17 mouse cellular contexts compared by ENCODE assay signal in genomic region chr9:123709226-123709625, GRCm38 (mm10). TPM values are rescaled to one million over a fixed set of nuclear protein-coding genes. Genes with fewer than 3 reads are reported as not detected.
DNase-seq lines count a peak whose midpoint lies in the region; ATAC-seq and TF ChIP-seq lines count a peak whose summit lies in the region.
"Had no signal": no experiment of that assay in that cellular context is flagged by ENCODE, and none has a peak within 500 bp of the region (broad histone marks: within the 10 kb centered on the region; RNA-seq: fewer than 3 reads in every experiment).

No protein-coding gene starts in this region.

- H3K9me3 ChIP-seq in forebrain, postnatal 0 days (ENCODE audit: low read length): no peaks in the 10 kb centered on the region
- H3K9me3 ChIP-seq in forebrain, embryonic 16.5 days (ENCODE audit: control insufficient read depth, low read length): no peaks in the 10 kb centered on the region
- no peaks in the 10 kb centered on the region for H3K9me3 ChIP-seq in kidney, postnatal 0 days (replicated peaks; ENCODE audit: low read length)
- H3K9me3 ChIP-seq in lung, postnatal 0 days (ENCODE audit: low read length): no peaks in the 10 kb centered on the region
- H3K9me3 ChIP-seq: embryonic facial prominence, embryonic 15.5 days; heart, embryonic 15.5 days; limb, embryonic 12.5 days had no signal

- no peak overlapping the region for H3K4me3 ChIP-seq in forebrain, postnatal 0 days (ENCODE audit: low read depth, low read length)
- no peak overlapping the region for H3K4me3 ChIP-seq in forebrain, embryonic 16.5 days (replicated peaks; ENCODE audit: low read length)
- H3K4me3 ChIP-seq in kidney, postnatal 0 days (replicated peaks; ENCODE audit: low read depth, low read length): no peak overlapping the region
- no peak overlapping the region for H3K4me3 ChIP-seq in lung, postnatal 0 days (ENCODE audit: low read depth, low read length)
- H3K4me3 ChIP-seq: embryonic facial prominence, embryonic 15.5 days; heart, embryonic 15.5 days; limb, embryonic 12.5 days had no signal

- no peak overlapping the region for H3K27ac ChIP-seq in forebrain, postnatal 0 days (ENCODE audit: low read depth, low read length)
- no peak overlapping the region for H3K27ac ChIP-seq in forebrain, embryonic 16.5 days (ENCODE audit: low read length)
- no peak overlapping the region for H3K27ac ChIP-seq in kidney, postnatal 0 days
- H3K27ac ChIP-seq in lung, postnatal 0 days (ENCODE audit: low read length): no peak overlapping the region
- H3K27ac ChIP-seq: embryonic facial prominence, embryonic 15.5 days; heart, embryonic 15.5 days; limb, embryonic 12.5 days; macrophage had no signal

- peak; percentile 41; the same call in 1 of the 2 replicates for TF ChIP-seq CTCF in forebrain, postnatal 0 days (IDR thresholded peaks at IDR 0.05; ENCODE audit: low read depth)
- peak; percentile 58 for TF ChIP-seq CTCF in kidney, postnatal 0 days (IDR thresholded peaks at IDR 0.05; ENCODE audit: low read depth)
- TF ChIP-seq CTCF in lung, postnatal 0 days (IDR thresholded peaks at IDR 0.05): peak; percentile 32

- WGBS in forebrain, postnatal 0 days: 44% methylated on average over 2 of the region's 2 CpGs
- WGBS in forebrain, embryonic 16.5 days: 46% methylated on average over 2 of the region's 2 CpGs
- 37% methylated on average over 2 of the region's 2 CpGs for WGBS in kidney, postnatal 0 days
- 41% methylated on average over 2 of the region's 2 CpGs for WGBS in lung, postnatal 0 days

- TF ChIP-seq EP300 in lung, postnatal 0 days (IDR thresholded peaks at IDR 0.05): no peak

- no peaks in the 10 kb centered on the region for H3K4me1 ChIP-seq in forebrain, postnatal 0 days (ENCODE audit: insufficient read depth)
- H3K4me1 ChIP-seq in forebrain, embryonic 16.5 days (replicated peaks; ENCODE audit: control insufficient read depth, insufficient read depth, low read length): no peaks in the 10 kb centered on the region
- no peaks in the 10 kb centered on the region for H3K4me1 ChIP-seq in kidney, postnatal 0 days (replicated peaks; ENCODE audit: insufficient read depth, low read length)
- H3K4me1 ChIP-seq in lung, postnatal 0 days (ENCODE audit: insufficient read depth, low read depth, low read length): no peaks in the 10 kb centered on the region
- H3K4me1 ChIP-seq: embryonic facial prominence, embryonic 15.5 days; heart, embryonic 15.5 days; limb, embryonic 12.5 days had no signal

- H3K4me2 ChIP-seq in forebrain, postnatal 0 days (ENCODE audit: low read depth): no peak overlapping the region
- no peak overlapping the region for H3K4me2 ChIP-seq in forebrain, embryonic 16.5 days (ENCODE audit: low read length)
- H3K4me2 ChIP-seq in kidney, postnatal 0 days (ENCODE audit: low read length): no peak overlapping the region
- no peak overlapping the region for H3K4me2 ChIP-seq in lung, postnatal 0 days (replicated peaks; ENCODE audit: low read depth, low read length)
- H3K4me2 ChIP-seq: embryonic facial prominence, embryonic 15.5 days; heart, embryonic 15.5 days; limb, embryonic 12.5 days had no signal

- peaks cover 26% of the 10 kb centered on the region for H3K36me3 ChIP-seq in forebrain, postnatal 0 days (ENCODE audit: insufficient read depth)
- peaks cover 17% of the 10 kb centered on the region for H3K36me3 ChIP-seq in forebrain, embryonic 16.5 days (ENCODE audit: control insufficient read depth, insufficient read depth)
- H3K36me3 ChIP-seq in kidney, postnatal 0 days (ENCODE audit: insufficient read depth, low read length): peaks cover 23% of the 10 kb centered on the region; the same call in 1 of the 2 replicates
- H3K36me3 ChIP-seq in lung, postnatal 0 days (ENCODE audit: insufficient read depth, low read length): peaks cover 12% of the 10 kb centered on the region; the same call in 1 of the 2 replicates

- H3K27me3 ChIP-seq in forebrain, postnatal 0 days (ENCODE audit: insufficient read depth, low read length): no peaks in the 10 kb centered on the region
- H3K27me3 ChIP-seq in forebrain, embryonic 16.5 days (replicated peaks; ENCODE audit: control insufficient read depth, insufficient read depth, low read length): no peaks in the 10 kb centered on the region
- H3K27me3 ChIP-seq in kidney, postnatal 0 days (ENCODE audit: insufficient read depth, low read length): no peaks in the 10 kb centered on the region
- H3K27me3 ChIP-seq in lung, postnatal 0 days (replicated peaks; ENCODE audit: insufficient read depth, low read length): no peaks in the 10 kb centered on the region
- H3K27me3 ChIP-seq: embryonic facial prominence, embryonic 15.5 days; heart, embryonic 15.5 days; limb, embryonic 12.5 days had no signal

- no peak for ATAC-seq in forebrain, postnatal 0 days
- ATAC-seq in forebrain, embryonic 16.5 days: no peak
- no peak for ATAC-seq in kidney, postnatal 0 days (replicated peaks; ENCODE audit: low FRiP score, low read depth)
- no peak for ATAC-seq in lung, postnatal 0 days
- 0 out of 2 replicates have a peak, but pooled peaks have one; percentile 37 for ATAC-seq in megakaryocyte progenitor cell, adult 5-6 weeks (replicated peaks; ENCODE audit: poor library complexity)
- ATAC-seq: forebrain, embryonic 14.5 days; midbrain, embryonic 16.5 days had no signal

- no peak overlapping the region for H3K9ac ChIP-seq in forebrain, postnatal 0 days
- no peak overlapping the region for H3K9ac ChIP-seq in forebrain, embryonic 16.5 days (replicated peaks; ENCODE audit: low read depth, low read length)
- H3K9ac ChIP-seq in kidney, postnatal 0 days (ENCODE audit: low read depth, low read length): no peak overlapping the region
- no peak overlapping the region for H3K9ac ChIP-seq in lung, postnatal 0 days (replicated peaks; ENCODE audit: low read depth)
- H3K9ac ChIP-seq: embryonic facial prominence, embryonic 15.5 days; heart, embryonic 15.5 days; limb, embryonic 12.5 days had no signal

- DNase-seq in forebrain, postnatal 0 days: no peak
- peak; percentile 20 for DNase-seq in kidney, postnatal 0 days (ENCODE audit: low spot score)
- no peak for DNase-seq in kidney, adult 11 months
- DNase-seq in lung, postnatal 0 days (ENCODE audit: low spot score): no peak
- no peak for DNase-seq in lung, postnatal 36 days
- DNase-seq in cerebellum, postnatal 36 days: no peak
- DNase-seq: cerebellum, adult 9-10 months; thymus, adult 18-20 months had no signal

RNA-seq across cellular contexts. Expression of gene Lztfl1, which starts 8.3 kb away (rescaled TPM):
- total RNA-seq in forebrain, postnatal 0 days (2014; rRNA removed): 36.5 and 37.9 TPM in 2 replicates
- 37.5 and 42.3 TPM in 2 replicates for polyA plus RNA-seq in forebrain, postnatal 0 days (2015; fragmentation: Nextera tagmentation; extraction: Ambion mirVana)
- 55.8 and 61.6 TPM in 2 replicates for polyA plus RNA-seq in forebrain, embryonic 16.5 days (2015; fragmentation: Nextera tagmentation; extraction: Ambion mirVana)
- 57.5 and 59.6 TPM in 2 replicates for polyA plus RNA-seq in kidney, postnatal 0 days (2015; fragmentation: Nextera tagmentation; extraction: Ambion mirVana)
- 38.6 and 38.7 TPM in 2 replicates for polyA plus RNA-seq in lung, postnatal 0 days (2015; fragmentation: Nextera tagmentation; extraction: Ambion mirVana)
- 38.1 and 44.1 TPM in 2 replicates for total RNA-seq in megakaryocyte progenitor cell, adult 5-6 weeks (2015)
- total RNA-seq in megakaryocyte progenitor cell, adult 5-6 weeks (2017): 33.5 and 41.1 TPM in 2 replicates

RNA-seq across cellular contexts. Expression of gene Slc6a20a, which starts 30.5 kb away (rescaled TPM):
- total RNA-seq in forebrain, postnatal 0 days (2014; rRNA removed): 17.2 and 33.0 TPM in 2 replicates
- 23.5 and 25.7 TPM in 2 replicates for polyA plus RNA-seq in forebrain, postnatal 0 days (2015; fragmentation: Nextera tagmentation; extraction: Ambion mirVana)
- 4.2 and 6.4 TPM in 2 replicates for polyA plus RNA-seq in forebrain, embryonic 16.5 days (2015; fragmentation: Nextera tagmentation; extraction: Ambion mirVana)
- polyA plus RNA-seq in kidney, postnatal 0 days (2015; fragmentation: Nextera tagmentation; extraction: Ambion mirVana): 2.2 TPM in 2 replicates
- 0.12 and 0.24 TPM in 2 replicates for polyA plus RNA-seq in lung, postnatal 0 days (2015; fragmentation: Nextera tagmentation; extraction: Ambion mirVana)
- total RNA-seq in megakaryocyte progenitor cell, adult 5-6 weeks (2015): 0.32 and 1.1 TPM in 2 replicates
- 1.8 TPM in 1 of 2 replicates, not detected in the other for total RNA-seq in megakaryocyte progenitor cell, adult 5-6 weeks (2017)
- total RNA-seq: granulocyte monocyte progenitor cell, adult 5-6 weeks had no signal
- polyA plus RNA-seq: heart, embryonic 15.5 days; limb, embryonic 12.5 days had no signal

RNA-seq across cellular contexts. Expression of gene Ccr9, which starts 31.0 kb away (rescaled TPM):
- 0.52 TPM in 1 of 2 replicates, not detected in the other for total RNA-seq in forebrain, postnatal 0 days (2014; rRNA removed)
- polyA plus RNA-seq in forebrain, postnatal 0 days (2015; fragmentation: Nextera tagmentation; extraction: Ambion mirVana): 0.30 and 0.34 TPM in 2 replicates
- 0.15 and 0.50 TPM in 2 replicates for polyA plus RNA-seq in forebrain, embryonic 16.5 days (2015; fragmentation: Nextera tagmentation; extraction: Ambion mirVana)
- 0.11 and 0.23 TPM in 2 replicates for polyA plus RNA-seq in kidney, postnatal 0 days (2015; fragmentation: Nextera tagmentation; extraction: Ambion mirVana)
- polyA plus RNA-seq in lung, postnatal 0 days (2015; fragmentation: Nextera tagmentation; extraction: Ambion mirVana): 0.29 and 0.35 TPM in 2 replicates
- 0.05 and 0.52 TPM in 2 replicates for total RNA-seq in megakaryocyte progenitor cell, adult 5-6 weeks (2015)
- total RNA-seq in megakaryocyte progenitor cell, adult 5-6 weeks (2017): 0.21 and 0.57 TPM in 2 replicates
- total RNA-seq: granulocyte monocyte progenitor cell, adult 5-6 weeks had no signal
